Mouse (Mus musculus) T-cell, adult 66 days (primary cell): Measurements from ENCODE around the gene Gucy2c. TPM values are rescaled to one million over a fixed set of nuclear protein-coding genes. Genes with fewer than 3 reads are reported as not detected.

Source experiments
- total RNA-seq, 2 experiments: library from RNA; stranded (reverse); gene quantifications; 3 replicates in 1 of 2; 4 replicates in 1 of 2; pipeline ENCODE4 v1.2.4; 2023

The Gucy2c gene
- total RNA-seq: not detected

GRCm38 (mm10) chr6:136781377-136781986, at the start of gene Gucy2c:
Gene Gucy2c, minus strand, starts transcription at chr6:136781765.

GRCm38 (mm10) chr6:136827881-136828561, 46.5 kb upstream of the Gucy2c start, which contains the start of gene Wbp11:
Gene Wbp11, minus strand, starts transcription at chr6:136828233.

GRCm38 (mm10) chr6:136827516-136827880, 45.9 kb upstream of the Gucy2c start, which contains the start of gene BC049715:
Gene BC049715, plus strand, starts transcription at chr6:136827626.

GRCm38 (mm10) chr6:136808014-136808417, 26.5 kb upstream of the Gucy2c start, which contains the start of gene H2afj:
Gene H2afj, plus strand, starts transcription at chr6:136808244.

GRCm38 (mm10) chr6:136803739-136804633, 22.4 kb upstream of the Gucy2c start, which contains the start of gene Hist4h4:
Gene Hist4h4, minus strand, starts transcription at chr6:136804415.

GRCm38 (mm10) chr6:136661706-136662016, 119.9 kb downstream of the Gucy2c start, which contains the start of gene Plbd1:
Gene Plbd1, minus strand, starts transcription at chr6:136661928.

Other genes starting within 250 kb of the Gucy2c start
- gene Plbd1, start 119.8 kb downstream of the Gucy2c start, total RNA-seq: 1 to 10 TPM; 2.9 to 5.1 TPM
- 10 to 100 TPM; 19.9 to 23.3 TPM for gene Hist4h4, start 22.6 kb upstream of the Gucy2c start, total RNA-seq
- gene H2afj, start 26.5 kb upstream of the Gucy2c start, total RNA-seq: 10 to 100 TPM; 73.5 to 81.5 TPM
- gene BC049715, start 45.9 kb upstream of the Gucy2c start, total RNA-seq: 1 to 10 TPM; 4.2 to 9.3 TPM
- 100 to 1,000 TPM; 158 to 169 TPM for gene Wbp11, start 46.5 kb upstream of the Gucy2c start, total RNA-seq
- under 1 TPM in 1 of 2 experiments, not detected in 1; 0.41 TPM for gene Smco3, start 53.7 kb upstream of the Gucy2c start, total RNA-seq
- gene Art4, start 76.0 kb upstream of the Gucy2c start, total RNA-seq: 1 to 10 TPM; 4.6 to 7.1 TPM
- not detected for gene Mgp, start 94.1 kb upstream of the Gucy2c start, total RNA-seq
- 10 to 100 TPM; 19.5 to 22.2 TPM for gene Erp27, start 140.4 kb upstream of the Gucy2c start, total RNA-seq
- under 1 TPM in 1 of 2 experiments, not detected in 1; 0.09 TPM for gene Pde6h, start 142.1 kb upstream of the Gucy2c start, total RNA-seq
- 1,000 to 10,000 TPM; 1,038 to 1,047 TPM for gene Arhgdib, start 160.1 kb upstream of the Gucy2c start, total RNA-seq